25 mouse cellular contexts compared by ENCODE assay signal in genomic region chr2:106041961-106042360, GRCm38 (mm10).
"Had no signal": no experiment of that assay in that cellular context is flagged by ENCODE, and none has a peak within 500 bp of the region (broad histone marks: within the 10 kb centered on the region; RNA-seq: fewer than 3 reads in every experiment).

No protein-coding gene starts in this region.

- H3K9ac ChIP-seq: limb, embryonic 13.5 days; liver, embryonic 12.5 days; liver, embryonic 15.5 days; lung, embryonic 15.5 days; neural tube, embryonic 12.5 days; neural tube, embryonic 15.5 days had no signal

- H3K4me3 ChIP-seq: layer of hippocampus, adult 2 months; limb, embryonic 10.5 days; limb, embryonic 13.5 days; liver, embryonic 12.5 days; liver, embryonic 15.5 days; lung, embryonic 15.5 days; megakaryocyte, embryonic 14.5 days; midbrain, embryonic 10.5 days; neural tube, embryonic 12.5 days; neural tube, embryonic 15.5 days had no signal

- H3K27me3 ChIP-seq: limb, embryonic 13.5 days; liver, embryonic 12.5 days; liver, embryonic 15.5 days; lung, embryonic 15.5 days; megakaryocyte, embryonic 14.5 days had no signal

- ATAC-seq: liver, embryonic 12.5 days had no signal

- H3K27ac ChIP-seq: kidney, postnatal 0 days; layer of hippocampus, adult 2 months; limb, embryonic 10.5 days; limb, embryonic 13.5 days; liver, embryonic 12.5 days; liver, embryonic 15.5 days; lung, embryonic 15.5 days; midbrain, embryonic 10.5 days; neural tube, embryonic 12.5 days; neural tube, embryonic 15.5 days; stomach, postnatal 0 days had no signal

- H3K4me1 ChIP-seq: limb, embryonic 10.5 days; limb, embryonic 13.5 days; liver, embryonic 12.5 days; liver, embryonic 15.5 days; lung, embryonic 15.5 days; megakaryocyte, embryonic 14.5 days; neural tube, embryonic 12.5 days; neural tube, embryonic 15.5 days had no signal

- H3K9me3 ChIP-seq: limb, embryonic 10.5 days; limb, embryonic 13.5 days; liver, embryonic 12.5 days; liver, embryonic 15.5 days; lung, embryonic 15.5 days; megakaryocyte, embryonic 14.5 days; midbrain, embryonic 10.5 days; neural tube, embryonic 12.5 days; neural tube, embryonic 15.5 days had no signal

- H3K36me3 ChIP-seq: limb, embryonic 10.5 days; limb, embryonic 13.5 days; liver, embryonic 12.5 days; liver, embryonic 15.5 days; lung, embryonic 15.5 days; midbrain, embryonic 10.5 days; neural tube, embryonic 12.5 days; neural tube, embryonic 15.5 days had no signal

- DNase-seq: kidney, postnatal 25 days; layer of hippocampus, adult 9-11 months; liver; lung, adult 18-20 months; lung, postnatal 10 days; lung, postnatal 36 days; midbrain, embryonic 14.5 days; right cerebral cortex, adult 18-20 months; right cerebral cortex, postnatal 14 days; right cerebral cortex, postnatal 4 days; thymus, adult 2 months; thymus, postnatal 14 days; thymus, postnatal 4 days had no signal

- H3K4me2 ChIP-seq: limb, embryonic 13.5 days; liver, embryonic 12.5 days; liver, embryonic 15.5 days; lung, embryonic 15.5 days; neural tube, embryonic 12.5 days; neural tube, embryonic 15.5 days had no signal
